Mouse (Mus musculus) limb, embryonic 14.5 days (tissue): ENCODE measurements around the gene Cpb1. TPM values are rescaled to one million over a fixed set of nuclear protein-coding genes. Genes with fewer than 3 reads are reported as not detected.

ENCODE experiments used
- ATAC-seq: fragments of 200-750 bp; cut with Nextera tagmentation; 2 replicates; pipeline ENCODE4 v1.8.0; 2017; ENCODE audit warnings: low read depth, moderate number of reproducible peaks, moderate TSS enrichment; ENCODE audit not compliant: low FRiP score
- DNase-seq: peaks from one replicate; pipeline ENCODE4 v3.0.0-alpha.2; 2015; ENCODE audit warnings: low spot score
- H3K27ac ChIP-seq: fragments of 300-500 bp; sonication (generic); replicated peaks from 2 replicates; pipeline ENCODE4 v1.5.1; 2014; ENCODE audit warnings: low read depth, mild to moderate bottlenecking, low read length, moderate library complexity, mixed read lengths
- H3K27me3 ChIP-seq: fragments of 300-500 bp; sonication (generic); 2 replicates; pipeline ENCODE4 v1.6.1; 2014; ENCODE audit warnings: low read length, mixed read lengths; ENCODE audit not compliant: control insufficient read depth, insufficient read depth
- H3K36me3 ChIP-seq: fragments of 300-500 bp; sonication (generic); 2 replicates; pipeline ENCODE4 v1.6.1; 2014; ENCODE audit warnings: mild to moderate bottlenecking, low read length, moderate library complexity, mixed read lengths; ENCODE audit not compliant: control insufficient read depth, insufficient read depth
- H3K4me1 ChIP-seq: fragments of 300-500 bp; sonication (generic); 2 replicates; pipeline ENCODE4 v1.6.1; 2014; ENCODE audit warnings: antibody characterized with exemption, low read length, mixed read lengths; ENCODE audit not compliant: control insufficient read depth, insufficient read depth
- H3K4me2 ChIP-seq: fragments of 300-500 bp; sonication (generic); replicated peaks from 2 replicates; pipeline ENCODE4 v1.6.1; 2014; ENCODE audit warnings: low read depth, mild to moderate bottlenecking, low read length, moderate library complexity; ENCODE audit not compliant: severe bottlenecking
- H3K4me3 ChIP-seq: fragments of 300-500 bp; sonication (generic); replicated peaks from 2 replicates; pipeline ENCODE4 v1.5.1; 2014; ENCODE audit warnings: low read length
- H3K9ac ChIP-seq: fragments of 300-500 bp; sonication (generic); 2 replicates; pipeline ENCODE4 v1.6.1; 2014; ENCODE audit warnings: mild to moderate bottlenecking, low read depth, low read length, moderate library complexity; ENCODE audit not compliant: severe bottlenecking
- H3K9me3 ChIP-seq: fragments of 300-500 bp; sonication (generic); 2 replicates; pipeline ENCODE4 v1.6.1; 2016; ENCODE audit warnings: low read length; ENCODE audit not compliant: control insufficient read depth
- POLR2A ChIP-seq: fragments of 200-500 bp; IDR thresholded peaks from 2 replicates; pipeline ENCODE4 v1.8.0; 2012; ENCODE audit warnings: inconsistent platforms, mild to moderate bottlenecking, moderate library complexity, borderline replicate concordance; ENCODE audit not compliant: insufficient read depth, insufficient read length; ENCODE audit errors: extremely low read depth
- WGBS: fragments of 180-500 bp; shearing (Covaris S2); extraction: QIAGEN DNeasy Blood & Tissue Kit; methylation state at CpG from one replicate; pipeline ENCODE4 v1.1.7; 2014; 5-methylcytosine and 5-hydroxymethylcytosine counted together
- polyA plus RNA-seq, 2 experiments: library from polyadenylated mRNA; depleted of rRNA in 1 of 2; stranded (reverse) in 1 of 2; unstranded in 1 of 2; fragments of >200 nt; fragmentation: Nextera tagmentation in 1 of 2; extraction: Ambion mirVana in 1 of 2; gene quantifications; 2 replicates each; pipeline versions ENCODE4 v1.2.1 to v1.2.3; 2012 to 2014

Cpb1 gene
- polyA plus RNA-seq, 2 experiments, result 0.16 to 0.22 TPM

- Histone ChIP-seq H3K27me3 (no peaks in the 10 kb centered on the region), H3K36me3 (no peaks in the 10 kb centered on the region), H3K4me1 (no peaks in the 10 kb centered on the region), H3K9me3 (no peaks in the 10 kb centered on the region), H3K4me2 (no peak overlapping the region), H3K9ac (no peak overlapping the region), H3K27ac (no peak overlapping the region), H3K4me3 (no peak overlapping the region)
- TF ChIP-seq POLR2A, result no peak
- WGBS, result 84% methylated on average over 1 of the region's 1 CpGs
- no peak for ATAC-seq
- no peak for DNase-seq
Measured at GRCm38 (mm10) chr3:20243913-20244312, 31.6 kb downstream of the Cpb1 start.

GRCm38 (mm10) chr3:20242050-20242449, 33.5 kb downstream of the Cpb1 start, which contains the start of gene Cpa3:
Gene Cpa3, minus strand, starts transcription at chr3:20242181.
- Histone ChIP-seq H3K27ac (no peak within 1 kb of the TSS), H3K36me3 (no peaks in the 10 kb centered on the region), H3K4me2 (no peak within 1 kb of the TSS), H3K9me3 (no peaks in the 10 kb centered on the region), H3K4me1 (no peaks in the 10 kb centered on the region), H3K9ac (no peak within 1 kb of the TSS), H3K27me3 (no peaks in the 10 kb centered on the region), H3K4me3 (no peak within 1 kb of the TSS)
- 83% methylated on average over 3 of the region's 3 CpGs for WGBS
- no peak for TF ChIP-seq POLR2A
- DNase-seq (no peak), ATAC-seq (no peak)

- Histone ChIP-seq H3K9ac (no peak overlapping the region), H3K4me1 (no peaks in the 10 kb centered on the region), H3K36me3 (no peaks in the 10 kb centered on the region), H3K27me3 (no peaks in the 10 kb centered on the region), H3K9me3 (no peaks in the 10 kb centered on the region), H3K4me3 (no peak overlapping the region), H3K27ac (no peak overlapping the region), H3K4me2 (no peak overlapping the region)
- 82% methylated on average over 3 of the region's 3 CpGs for WGBS
- TF ChIP-seq POLR2A, result no peak
- DNase-seq (no peak), ATAC-seq (no peak)
Measured at GRCm38 (mm10) chr3:20239741-20240140, 35.8 kb downstream of the Cpb1 start.

GRCm38 (mm10) chr3:20236965-20237364, 38.6 kb downstream of the Cpb1 start:
- ATAC-seq (no peak), DNase-seq (no peak)
- no peak overlapping the region for H3K27ac ChIP-seq
- TF ChIP-seq POLR2A, result no peak
- no peaks in the 10 kb centered on the region for H3K4me1 ChIP-seq
- H3K9me3 ChIP-seq, result no peaks in the 10 kb centered on the region
- H3K27me3 ChIP-seq, result no peaks in the 10 kb centered on the region
- no peak overlapping the region for H3K4me3 ChIP-seq
- no peak overlapping the region for H3K9ac ChIP-seq
- H3K4me2 ChIP-seq, result no peak overlapping the region
- WGBS, result 79% methylated on average over 1 of the region's 1 CpGs
- H3K36me3 ChIP-seq, result no peaks in the 10 kb centered on the region

GRCm38 (mm10) chr3:20229027-20229426, 46.5 kb downstream of the Cpb1 start:
- H3K36me3 ChIP-seq, result no peaks in the 10 kb centered on the region
- no peaks in the 10 kb centered on the region for H3K9me3 ChIP-seq
- H3K4me3 ChIP-seq, result no peak overlapping the region
- no peak overlapping the region for H3K27ac ChIP-seq
- no peak for TF ChIP-seq POLR2A
- H3K27me3 ChIP-seq, result no peaks in the 10 kb centered on the region
- no peaks in the 10 kb centered on the region for H3K4me1 ChIP-seq
- ATAC-seq (no peak), DNase-seq (no peak)
- no peak overlapping the region for H3K4me2 ChIP-seq
- no peak overlapping the region for H3K9ac ChIP-seq
- 85% methylated on average over 1 of the region's 1 CpGs for WGBS

GRCm38 (mm10) chr3:20225429-20225828, 50.1 kb downstream of the Cpb1 start:
- H3K4me2 ChIP-seq, result no peak overlapping the region
- no peaks in the 10 kb centered on the region for H3K9me3 ChIP-seq
- no peak overlapping the region for H3K4me3 ChIP-seq
- no peak overlapping the region for H3K27ac ChIP-seq
- H3K36me3 ChIP-seq, result no peaks in the 10 kb centered on the region
- ATAC-seq (no peak), DNase-seq (no peak)
- H3K4me1 ChIP-seq, result no peaks in the 10 kb centered on the region
- H3K27me3 ChIP-seq, result no peaks in the 10 kb centered on the region
- TF ChIP-seq POLR2A, result no peak
- 75% methylated on average over 2 of the region's 2 CpGs for WGBS
- no peak overlapping the region for H3K9ac ChIP-seq
